Mouse (Mus musculus): ENCODE measurements around the gene Depdc7.

Depdc7 gene

DNA sequence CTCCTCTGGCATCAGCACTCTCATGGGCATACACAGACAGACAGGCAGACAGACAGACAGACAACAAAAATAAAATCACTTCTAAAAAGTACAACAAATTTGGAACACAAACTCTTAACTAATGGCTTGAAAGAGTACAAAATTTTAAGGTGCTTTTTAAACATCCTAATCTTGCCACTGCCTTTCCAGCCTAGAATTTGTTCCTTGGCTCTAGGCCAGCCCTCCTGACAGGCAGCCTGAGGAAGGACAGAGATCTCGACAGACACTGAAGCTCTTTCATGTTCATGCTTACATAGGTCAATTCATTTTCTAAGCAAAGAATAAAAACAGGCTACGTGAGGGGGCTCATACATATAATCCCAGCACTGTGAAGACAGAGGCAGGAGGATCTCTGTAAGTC is 50.1 kb downstream of the Depdc7 start:
- no peak for TF ChIP-seq GATA4 (IDR thresholded peaks at IDR 0.05; ENCODE audit: insufficient replicate concordance, low read length)

DNA sequence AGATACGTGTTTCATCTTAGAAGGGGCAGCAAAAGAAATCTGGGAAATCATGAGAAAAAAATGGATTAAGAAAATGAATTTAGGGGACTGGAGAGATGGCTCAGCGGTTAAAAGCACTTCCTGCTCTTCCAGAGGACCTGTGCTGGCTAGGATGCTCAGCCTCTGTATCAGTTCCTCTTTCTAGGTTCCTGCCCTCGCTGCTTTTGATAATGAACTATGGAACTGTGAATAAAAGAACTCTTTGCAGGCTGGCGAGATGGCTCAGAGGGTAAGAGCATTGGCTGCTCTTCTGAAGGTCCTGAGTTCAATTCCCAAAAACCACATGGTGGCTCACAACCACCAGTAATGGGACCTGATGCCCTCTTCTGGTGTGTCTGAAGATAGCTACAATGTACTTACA is 52.0 kb downstream of the Depdc7 start:
- TF ChIP-seq GATA4 (IDR thresholded peaks at IDR 0.05; ENCODE audit: insufficient replicate concordance, low read length) = no peak

DNA sequence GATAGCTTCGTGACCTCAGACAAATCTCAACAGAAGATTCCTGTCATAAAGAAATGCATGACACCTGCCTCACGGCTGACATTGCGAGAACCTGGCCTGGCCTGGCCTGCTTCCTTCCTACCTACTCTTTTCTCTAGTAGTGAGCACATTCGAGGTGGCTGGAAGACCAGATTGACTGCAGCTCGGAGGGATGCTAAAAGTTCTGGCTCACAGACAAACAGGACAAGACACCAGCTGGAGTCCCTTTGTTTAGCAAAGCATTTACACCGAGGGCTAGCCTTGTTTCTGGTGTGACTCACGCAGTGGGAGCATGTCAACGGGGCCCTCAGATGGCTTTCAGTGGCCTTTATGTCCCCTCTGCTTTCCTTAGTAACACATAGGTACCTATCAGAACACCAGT is 54.0 kb downstream of the Depdc7 start:
- no peak for TF ChIP-seq GATA4 (IDR thresholded peaks at IDR 0.05; ENCODE audit: insufficient replicate concordance, low read length)

DNA sequence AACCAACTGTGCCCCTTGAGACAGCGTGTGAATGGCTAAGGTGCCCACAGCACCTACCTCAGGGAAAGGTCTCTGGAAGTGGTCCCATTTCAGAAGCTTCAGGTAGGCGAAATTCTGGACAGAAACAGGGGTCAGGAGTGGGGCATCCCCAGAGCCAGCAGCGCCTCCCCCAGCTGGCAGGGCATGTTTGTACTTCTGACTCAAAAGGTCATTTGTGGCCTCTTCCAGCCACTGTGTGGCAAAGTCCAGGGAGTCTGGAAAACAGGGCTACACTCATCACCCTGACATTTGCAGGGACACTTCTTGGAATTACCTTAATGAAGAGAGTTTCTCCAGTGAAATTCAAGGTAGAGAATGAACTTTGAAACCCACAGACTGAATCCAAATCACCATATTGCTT is 54.4 kb downstream of the Depdc7 start:
- no peak for TF ChIP-seq GATA4 (IDR thresholded peaks at IDR 0.05; ENCODE audit: insufficient replicate concordance, low read length)

DNA sequence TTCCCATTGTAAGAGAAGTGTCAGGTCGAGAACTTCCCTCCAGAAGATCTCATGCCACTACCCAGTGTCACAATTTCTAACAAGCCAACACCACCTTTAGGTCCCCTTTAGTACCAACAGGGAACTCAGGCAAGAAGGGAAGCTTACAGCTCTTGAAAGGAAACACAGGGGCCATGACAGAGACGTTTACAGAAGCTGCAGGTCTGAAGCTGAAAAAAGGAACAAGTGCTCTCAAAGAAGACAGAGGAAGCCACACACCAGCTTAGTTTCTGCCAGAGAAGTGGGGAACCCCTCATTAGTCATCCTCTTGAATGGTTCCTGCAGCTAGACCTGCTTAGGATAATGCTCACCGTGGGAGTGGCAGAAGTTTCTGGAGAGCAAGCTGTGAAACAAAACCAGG is 55.4 kb downstream of the Depdc7 start:
- TF ChIP-seq GATA4 (IDR thresholded peaks at IDR 0.05; ENCODE audit: insufficient replicate concordance, low read length) = no peak

GRCm38 (mm10) chr2:104685418-104685817 is 57.3 kb downstream of the Depdc7 start:
- TF ChIP-seq GATA4 (IDR thresholded peaks at IDR 0.05; ENCODE audit: insufficient replicate concordance, low read length) = no peak

GRCm38 (mm10) chr2:104684771-104685170 is 57.9 kb downstream of the Depdc7 start:
- no peak for TF ChIP-seq GATA4 (IDR thresholded peaks at IDR 0.05; ENCODE audit: insufficient replicate concordance, low read length)

- no peak for TF ChIP-seq GATA4 (IDR thresholded peaks at IDR 0.05; ENCODE audit: insufficient replicate concordance, low read length)
Measured at GRCm38 (mm10) chr2:104677326-104677725, 65.4 kb downstream of the Depdc7 start.
